Mouse (Mus musculus): ENCODE measurements around the gene 4932438H23Rik. TPM values are rescaled to one million over a fixed set of nuclear protein-coding genes. Genes with fewer than 3 reads are reported as not detected.

4932438H23Rik gene
- polyA plus RNA-seq, 1 experiment from 2014 or later = 0.72 TPM

DNA sequence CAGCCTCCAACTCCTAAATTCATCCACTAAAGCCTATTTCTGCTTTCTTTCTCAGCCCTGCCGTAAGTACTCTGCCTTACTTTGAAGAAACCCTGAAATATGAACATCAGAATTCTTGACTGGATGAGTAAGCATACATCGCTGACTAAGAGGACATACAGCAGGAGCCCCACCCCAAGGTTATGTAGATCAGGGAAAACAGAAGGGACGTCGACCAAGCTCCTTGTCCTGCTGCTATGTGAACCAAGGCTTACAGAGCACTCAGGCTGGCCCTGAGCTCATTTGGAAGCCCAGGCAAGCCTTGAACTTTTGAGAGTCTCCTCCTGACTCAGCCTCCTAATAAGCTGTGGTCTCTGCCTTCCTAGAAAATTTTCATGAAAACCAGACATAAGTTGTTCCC lies 79.2 kb downstream of the 4932438H23Rik start:
- no peak for ATAC-seq (replicated peaks)
- Histone ChIP-seq H3K27me3 (replicated peaks) (no peaks in the 10 kb centered on the region), H3K36me3 (replicated peaks) (peaks cover 49% of the 10 kb centered on the region), H3K27ac (no peak overlapping the region), H3K4me3 (no peak overlapping the region), H3K9me3 (no peaks in the 10 kb centered on the region), H3K9ac (no peak overlapping the region), H3K4me1 (peaks cover 10% of the 10 kb centered on the region; the same call in 1 of the 2 replicates), H3K4me2 (no peak overlapping the region)
- WGBS = 90% methylated on average over 4 of the region's 4 CpGs

DNA sequence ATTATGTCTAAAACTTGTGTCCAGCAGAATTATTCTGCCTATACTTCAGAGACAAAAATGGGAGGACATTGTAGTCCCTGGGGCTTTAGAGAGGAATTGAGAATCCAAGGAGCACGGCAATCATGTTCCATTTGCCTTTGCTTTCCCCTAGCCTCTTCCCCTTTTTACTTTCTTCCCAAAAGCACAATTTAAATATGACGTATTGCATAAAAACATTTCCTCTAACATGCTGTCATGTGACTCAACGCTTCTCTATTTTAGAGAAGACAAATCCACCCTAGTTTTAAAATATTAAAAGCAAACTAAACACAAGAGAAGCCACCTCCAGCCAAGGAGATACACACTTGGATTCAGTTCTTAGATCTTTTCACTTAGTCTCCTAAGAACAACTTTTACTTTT lies 83.1 kb downstream of the 4932438H23Rik start:
- 40% methylated on average over 3 of the region's 3 CpGs for WGBS
- no peak for ATAC-seq (replicated peaks)
- H3K4me2 ChIP-seq = peak overlapping the region; percentile 83

DNA sequence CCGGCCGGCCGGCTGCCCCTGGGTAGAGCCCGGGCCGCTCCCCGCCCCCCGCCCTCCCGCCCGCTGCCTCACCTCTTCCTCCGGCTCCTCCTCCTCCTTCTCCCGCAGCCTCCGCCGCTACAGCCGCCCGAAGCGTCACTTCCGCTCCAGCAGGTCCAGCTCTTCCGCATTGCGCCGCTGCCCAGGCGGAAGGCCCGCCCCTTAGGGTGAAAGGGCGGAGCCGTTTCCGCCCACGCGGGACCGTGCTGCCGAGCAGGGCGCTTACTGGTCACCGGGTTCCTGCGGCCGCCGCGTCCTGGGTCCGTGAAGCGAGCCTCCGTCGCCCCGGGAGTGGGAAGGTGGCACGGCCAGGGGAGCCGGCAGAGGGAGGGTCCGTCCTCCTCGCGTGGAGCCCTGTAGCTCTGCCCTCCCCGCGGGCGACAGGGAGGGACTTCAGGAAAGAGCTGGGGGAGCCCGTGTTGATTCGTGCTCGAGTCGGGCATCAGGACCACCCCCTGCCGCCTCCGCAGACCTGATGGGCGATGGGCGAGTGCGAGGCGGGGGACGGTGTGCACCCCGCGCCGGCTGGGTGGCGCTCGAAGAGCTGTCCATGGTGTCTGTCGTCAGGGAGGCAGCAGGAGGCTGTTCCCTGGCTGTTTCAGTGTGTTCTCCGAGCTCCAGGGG lies 83.8 kb downstream of the 4932438H23Rik start, which contains the start of gene Synj1:
Gene Synj1, minus strand, starts transcription at position 288 of the 663 bp plus-strand sequence.
- peak within 1 kb of the TSS; percentile 83 for H3K4me2 ChIP-seq
- WGBS = under 1% methylated on average over 65 of the region's 66 CpGs
- peak within 1 kb of the TSS; percentile 98 for H3K4me3 ChIP-seq
- H3K27ac ChIP-seq = peak within 1 kb of the TSS; percentile 98
- ATAC-seq (replicated peaks) = peak; percentile 97
- H3K36me3 ChIP-seq (replicated peaks) = peaks cover 21% of the 10 kb centered on the region
- H3K4me1 ChIP-seq = peaks cover 22% of the 10 kb centered on the region
- H3K27me3 ChIP-seq (replicated peaks) = no peaks in the 10 kb centered on the region
- no peaks in the 10 kb centered on the region for H3K9me3 ChIP-seq
- peak within 1 kb of the TSS; percentile 91 for H3K9ac ChIP-seq

More for the DNA sequence above, 83.1 kb downstream of the 4932438H23Rik start:
- H3K27ac ChIP-seq = peak overlapping the region; percentile 98
- H3K36me3 ChIP-seq (replicated peaks) = peaks cover 24% of the 10 kb centered on the region
- peak overlapping the region; percentile 98 for H3K4me3 ChIP-seq
- peaks cover 22% of the 10 kb centered on the region for H3K4me1 ChIP-seq
- peak overlapping the region; percentile 91 for H3K9ac ChIP-seq
- H3K27me3 ChIP-seq (replicated peaks) = no peaks in the 10 kb centered on the region
- no peaks in the 10 kb centered on the region for H3K9me3 ChIP-seq

DNA sequence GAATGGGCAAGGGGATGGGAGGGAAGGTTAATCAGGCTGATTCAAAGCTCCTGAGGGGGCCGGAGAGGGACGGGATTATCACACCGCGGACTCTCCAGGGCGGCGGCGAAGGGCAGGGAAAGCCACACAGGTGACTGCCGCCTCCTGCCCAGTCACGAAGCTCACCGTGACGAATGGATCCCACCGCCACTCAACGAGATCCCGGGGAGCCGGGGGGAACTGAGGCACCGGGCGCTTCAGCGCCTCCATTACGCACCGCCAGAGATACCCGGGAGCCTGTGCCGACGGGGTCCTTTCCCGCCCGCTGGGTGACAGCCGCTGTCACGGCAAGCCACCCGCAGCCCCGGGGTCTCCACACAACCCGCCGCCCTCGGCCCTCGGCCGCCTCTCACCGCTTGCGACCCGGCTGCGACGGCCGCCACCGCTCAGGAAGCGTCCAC lies 84.3 kb downstream of the 4932438H23Rik start:
- H3K4me2 ChIP-seq = peak overlapping the region; percentile 83
- no peaks in the 10 kb centered on the region for H3K27me3 ChIP-seq (replicated peaks)
- peaks cover 16% of the 10 kb centered on the region for H3K36me3 ChIP-seq (replicated peaks)
- H3K27ac ChIP-seq = peak overlapping the region; percentile 98
- no peaks in the 10 kb centered on the region for H3K9me3 ChIP-seq
- peak overlapping the region; percentile 98 for H3K4me3 ChIP-seq
- ATAC-seq (replicated peaks) = peak; percentile 74
- H3K4me1 ChIP-seq = peaks cover 22% of the 10 kb centered on the region
- H3K9ac ChIP-seq = peak overlapping the region; percentile 91
- WGBS = under 1% methylated on average over 31 of the region's 42 CpGs

DNA sequence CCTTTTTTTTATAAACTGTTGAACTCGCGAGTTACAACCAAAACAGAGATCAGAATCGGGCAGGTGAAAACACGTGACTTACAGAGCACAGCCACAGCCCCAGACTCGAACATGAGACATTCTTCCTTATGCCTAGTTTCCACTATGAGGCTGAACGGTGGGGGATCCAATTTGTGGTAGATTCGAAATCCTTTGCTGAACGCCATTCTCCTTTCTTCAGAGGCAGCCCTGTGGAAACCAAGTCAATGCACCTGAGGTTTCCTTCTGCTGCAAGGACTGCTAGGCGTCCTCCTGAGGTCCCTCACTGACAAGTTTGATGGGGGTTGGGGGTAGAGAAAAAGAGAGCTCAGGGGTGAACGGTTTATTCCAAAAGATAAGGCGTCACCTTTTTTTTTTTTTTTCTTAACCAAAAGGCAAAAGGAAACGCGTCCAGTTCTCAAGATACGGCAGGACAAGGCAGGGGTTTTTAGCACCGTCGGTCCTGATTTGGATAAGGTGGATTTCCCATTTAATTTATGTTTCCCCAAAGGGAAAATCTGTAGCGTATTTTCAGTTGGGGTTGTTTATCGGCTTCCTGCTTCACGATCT lies 84.9 kb downstream of the 4932438H23Rik start:
- peak overlapping the region; percentile 98 for H3K27ac ChIP-seq
- peaks cover 10% of the 10 kb centered on the region; the same call in 1 of the 2 replicates for H3K36me3 ChIP-seq (replicated peaks)
- no peaks in the 10 kb centered on the region for H3K9me3 ChIP-seq
- peak overlapping the region; percentile 98 for H3K4me3 ChIP-seq
- H3K27me3 ChIP-seq (replicated peaks) = no peaks in the 10 kb centered on the region
- no peak for ATAC-seq (replicated peaks)
- 1% methylated on average over 19 of the region's 19 CpGs for WGBS
- peak overlapping the region; percentile 91 for H3K9ac ChIP-seq
- H3K4me2 ChIP-seq = peak overlapping the region; percentile 83
- H3K4me1 ChIP-seq = peaks cover 22% of the 10 kb centered on the region

GRCm38 (mm10) chr16:91004915-91005538 lies 89.9 kb downstream of the 4932438H23Rik start:
- no peaks in the 10 kb centered on the region for H3K27me3 ChIP-seq (replicated peaks)
- peaks cover 11% of the 10 kb centered on the region for H3K4me1 ChIP-seq
- 92% methylated on average over 4 of the region's 4 CpGs for WGBS
- H3K4me2 ChIP-seq = no peak overlapping the region
- no peak overlapping the region for H3K27ac ChIP-seq
- H3K36me3 ChIP-seq (replicated peaks) = 0 out of 2 replicates have a peak, but pooled peaks cover 4% of the 10 kb centered on the region
- H3K9ac ChIP-seq = no peak overlapping the region
- no peaks in the 10 kb centered on the region for H3K9me3 ChIP-seq
- H3K4me3 ChIP-seq = no peak overlapping the region
- ATAC-seq (replicated peaks) = no peak

Other genes starting within 250 kb of the 4932438H23Rik start
- 53.9 TPM in 2 replicates for gene Cfap298, start 160.0 kb downstream of the 4932438H23Rik start, polyA plus RNA-seq (2015; fragmentation: Nextera tagmentation; extraction: Ambion mirVana)
- 51.7 and 55.3 TPM in 2 replicates for gene Synj1, start 83.8 kb downstream of the 4932438H23Rik start, polyA plus RNA-seq (2015; fragmentation: Nextera tagmentation; extraction: Ambion mirVana)
- gene Paxbp1, start 50.6 kb downstream of the 4932438H23Rik start, polyA plus RNA-seq (2015; fragmentation: Nextera tagmentation; extraction: Ambion mirVana) = 71.4 and 80.7 TPM in 2 replicates
- 10.4 and 10.7 TPM in 2 replicates for gene Olig2, start 130.3 kb upstream of the 4932438H23Rik start, polyA plus RNA-seq (2015; fragmentation: Nextera tagmentation; extraction: Ambion mirVana)
- 79.2 and 81.5 TPM in 2 replicates for gene Olig1, start 174.7 kb upstream of the 4932438H23Rik start, polyA plus RNA-seq (2015; fragmentation: Nextera tagmentation; extraction: Ambion mirVana)